Mouse (Mus musculus) C2C12 (cell line): ENCODE measurements around the gene Cep126. TPM values are rescaled to one million over a fixed set of nuclear protein-coding genes. Genes with fewer than 3 reads are reported as not detected.

Experiments used
- H3K27me3 ChIP-seq: one replicate; pipeline ENCODE4 v1.6.1; 2011; ENCODE audit not compliant: control insufficient read depth, insufficient read depth, insufficient read length
- H3K36me3 ChIP-seq: one replicate; pipeline ENCODE4 v1.6.1; 2011; ENCODE audit not compliant: control insufficient read depth, insufficient read depth
- H3K4me3 ChIP-seq: one replicate; pipeline ENCODE4 v1.5.1; 2011; ENCODE audit warnings: mild to moderate bottlenecking, control low read depth; ENCODE audit not compliant: poor library complexity, insufficient read depth, severe bottlenecking
- H3K79me2 ChIP-seq: one replicate; pipeline ENCODE4 v1.6.1; 2011; ENCODE audit not compliant: control insufficient read depth, insufficient read depth
- H3K79me3 ChIP-seq: one replicate; pipeline ENCODE4 v1.6.1; 2011; ENCODE audit warnings: low read depth, control low read depth
- H3ac ChIP-seq: one replicate; pipeline ENCODE3; 2011; ENCODE audit warnings: low read depth; ENCODE audit not compliant: control insufficient read depth, insufficient read length
- CEBPB ChIP-seq: IDR thresholded peaks from one replicate; pipeline ENCODE4 v1.6.1; 2011; ENCODE audit warnings: low read depth, mild to moderate bottlenecking, control low read depth, moderate library complexity
- CTCF ChIP-seq: IDR thresholded peaks from one replicate; pipeline ENCODE4 v1.5.1; 2011; ENCODE audit not compliant: control insufficient read depth, insufficient read depth, insufficient read length
- FOSL1 ChIP-seq: IDR thresholded peaks from one replicate; pipeline ENCODE4 v1.8.0; 2011; ENCODE audit warnings: mild to moderate bottlenecking, low read length; ENCODE audit not compliant: poor library complexity, insufficient read depth, severe bottlenecking
- MAX ChIP-seq: IDR thresholded peaks from one replicate; pipeline ENCODE4 v1.6.1; 2011; ENCODE audit warnings: mild to moderate bottlenecking, control low read depth
- MYOD1 ChIP-seq: IDR thresholded peaks from one replicate; pipeline ENCODE4 v1.6.1; 2011; ENCODE audit warnings: low read depth; ENCODE audit not compliant: control insufficient read depth, insufficient read length
- MYOG ChIP-seq: IDR thresholded peaks from one replicate; pipeline ENCODE4 v1.6.1; 2011; ENCODE audit not compliant: control insufficient read depth, insufficient read length; ENCODE audit errors: extremely low read depth
- USF1 ChIP-seq: IDR thresholded peaks from one replicate; pipeline ENCODE4 v1.6.1; 2011; ENCODE audit warnings: low read depth, mild to moderate bottlenecking, control low read depth, moderate library complexity
- polyA plus RNA-seq: library from polyadenylated mRNA; unstranded; fragments of >200 nt; fragmentation: generic; extraction: Trizol; gene quantifications from one replicate; pipeline ENCODE4 v1.2.1, GENCODE M21; 2012; ENCODE audit warnings: missing spikeins

The Cep126 gene
- polyA plus RNA-seq, 1 experiment: 0.50 TPM

DNA sequence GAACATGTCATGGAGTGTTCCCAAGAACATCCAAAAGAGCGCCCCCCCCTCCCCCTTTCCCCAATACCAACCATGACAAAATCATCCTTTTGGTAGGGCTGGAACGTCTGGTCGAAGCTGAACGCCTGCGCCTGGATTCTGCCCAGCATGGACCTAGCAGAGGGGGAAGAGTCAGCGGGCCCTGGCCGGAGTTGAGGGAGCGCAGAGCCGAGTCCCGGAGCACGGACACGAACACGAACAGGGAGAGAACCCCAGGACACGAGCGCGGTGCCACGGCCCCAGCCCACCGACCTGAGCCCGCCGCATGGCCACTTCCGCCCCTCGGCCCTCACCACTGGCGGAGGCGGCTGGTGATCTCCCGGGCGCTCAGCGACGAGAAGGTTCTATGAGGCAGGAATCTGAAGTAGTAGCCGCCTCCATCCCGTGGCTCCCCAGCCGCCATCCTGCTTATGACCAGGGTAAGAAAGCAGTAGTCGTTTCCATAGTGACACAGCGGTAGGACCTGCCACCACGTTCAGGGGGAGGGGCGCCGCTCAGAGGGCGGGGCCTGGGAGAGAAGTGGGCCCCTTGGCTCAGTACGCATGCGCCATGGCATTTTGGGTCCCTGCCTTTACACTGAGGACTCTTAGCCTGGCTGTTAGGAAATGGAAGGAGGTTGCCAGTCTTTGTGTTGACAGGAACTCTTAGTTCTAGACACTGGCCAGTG, 91.6 kb downstream of the Cep126 start, which contains the start of gene Cfap300:
TSS of gene Cfap300 (minus strand) at position 486 of the 706 bp plus-strand sequence.
- TF ChIP-seq MYOD1 (no peak), CEBPB (no peak), USF1 (no peak), MAX (no peak), MYOG (no peak), FOSL1 (no peak), CTCF (no peak)
- no peaks in the 10 kb centered on the region for H3K79me2 ChIP-seq
- no peaks in the 10 kb centered on the region for H3K27me3 ChIP-seq
- no peaks in the 10 kb centered on the region for H3K36me3 ChIP-seq
- H3K79me3 ChIP-seq: no peaks in the 10 kb centered on the region
- peak within 1 kb of the TSS; percentile 61 for H3K4me3 ChIP-seq
- peak within 1 kb of the TSS; percentile 68 for H3ac ChIP-seq

- TF ChIP-seq CTCF (no peak), MYOD1 (peak; percentile 45)
- Histone ChIP-seq H3K79me3 (no peaks in the 10 kb centered on the region), H3ac (no peak overlapping the region), H3K36me3 (no peaks in the 10 kb centered on the region), H3K27me3 (no peaks in the 10 kb centered on the region), H3K4me3 (no peak overlapping the region), H3K79me2 (no peaks in the 10 kb centered on the region)
Observed at GRCm38 (mm10) chr9:8035546-8035945, 98.5 kb downstream of the Cep126 start.

DNA sequence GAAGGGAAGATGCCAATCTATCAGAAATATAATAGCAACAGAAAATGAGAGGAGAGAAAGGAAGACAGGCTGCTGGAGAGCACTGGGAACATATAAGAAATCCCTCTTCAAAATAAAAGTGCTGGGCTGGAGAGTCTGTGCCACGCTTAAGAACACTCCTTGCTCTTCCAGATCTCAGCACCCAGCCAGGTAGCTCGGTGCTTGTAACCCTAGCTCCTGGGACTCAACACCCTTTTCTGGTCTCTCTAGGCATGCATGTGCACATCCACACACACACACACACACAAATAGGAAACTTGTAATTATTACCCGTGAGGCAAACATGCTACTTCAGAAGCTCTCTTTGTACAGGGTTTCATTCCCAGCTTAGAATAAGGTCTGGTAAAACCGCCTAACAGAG, 99.0 kb downstream of the Cep126 start:
- Histone ChIP-seq H3K79me2 (no peaks in the 10 kb centered on the region), H3ac (no peak overlapping the region), H3K79me3 (no peaks in the 10 kb centered on the region), H3K36me3 (no peaks in the 10 kb centered on the region), H3K27me3 (no peaks in the 10 kb centered on the region), H3K4me3 (no peak overlapping the region)
- TF ChIP-seq CTCF (no peak), MYOG (no peak), FOSL1 (no peak)

- H3ac ChIP-seq: no peak overlapping the region
- no peak overlapping the region for H3K4me3 ChIP-seq
- TF ChIP-seq CEBPB (no peak), MYOD1 (no peak), FOSL1 (no peak), MAX (no peak), CTCF (no peak), MYOG (no peak), USF1 (no peak)
Observed at GRCm38 (mm10) chr9:8034143-8034542, 100.0 kb downstream of the Cep126 start.

DNA sequence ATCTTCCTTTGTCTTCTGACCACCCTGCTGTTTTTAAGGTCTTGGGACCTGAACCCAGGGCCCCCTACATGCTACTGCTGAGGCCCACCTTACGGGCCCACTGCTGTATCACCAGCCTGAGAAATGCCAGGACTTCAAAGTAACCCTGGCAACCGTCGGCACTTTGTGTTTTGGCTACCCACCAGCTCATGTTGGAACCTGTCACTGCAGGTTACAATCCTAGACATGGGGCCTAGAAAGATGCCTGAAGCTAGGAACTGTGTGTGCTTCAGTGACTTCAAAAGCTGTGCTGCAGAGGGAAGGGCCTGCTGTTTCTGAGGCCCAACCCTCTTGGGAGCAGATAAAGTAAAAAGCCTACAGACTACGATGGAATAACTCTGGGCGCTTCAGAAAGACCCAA, 101.2 kb downstream of the Cep126 start:
- Histone ChIP-seq H3K79me3 (no peaks in the 10 kb centered on the region), H3ac (no peak overlapping the region), H3K36me3 (no peaks in the 10 kb centered on the region), H3K4me3 (no peak overlapping the region), H3K27me3 (no peaks in the 10 kb centered on the region), H3K79me2 (no peaks in the 10 kb centered on the region)
- TF ChIP-seq MAX (no peak), FOSL1 (no peak), CTCF (no peak), USF1 (no peak), MYOG (no peak), MYOD1 (no peak), CEBPB (no peak)

More at GRCm38 (mm10) chr9:8034143-8034542, 100.0 kb downstream of the Cep126 start:
- no peaks in the 10 kb centered on the region for H3K79me2 ChIP-seq
- H3K79me3 ChIP-seq: no peaks in the 10 kb centered on the region
- no peaks in the 10 kb centered on the region for H3K27me3 ChIP-seq
- H3K36me3 ChIP-seq: no peaks in the 10 kb centered on the region

Other genes with a start within 250 kb of the Cep126 start
- 39.7 TPM for gene Yap1, start 129.7 kb downstream of the Cep126 start, polyA plus RNA-seq
- gene Cfap300, start 91.5 kb downstream of the Cep126 start, polyA plus RNA-seq: 0.85 TPM